Mouse (Mus musculus): ENCODE measurements around the gene Mkln1. TPM values are rescaled to one million over a fixed set of nuclear protein-coding genes. Genes with fewer than 3 reads are reported as not detected.

The Mkln1 gene
- total RNA-seq, 2 experiments from 2014 or later, result 109 to 112 TPM

GRCm38 (mm10) chr6:31496227-31496626, 97.7 kb downstream of the Mkln1 start:
- intact Hi-C loops (cut with DNase I; ENCODE audit: low total_unique reads), result no loop called here
- no peak for DNase-seq

GRCm38 (mm10) chr6:31499836-31500235, 101.3 kb downstream of the Mkln1 start:
- intact Hi-C loops (cut with DNase I; ENCODE audit: low total_unique reads), result no loop called here

DNA sequence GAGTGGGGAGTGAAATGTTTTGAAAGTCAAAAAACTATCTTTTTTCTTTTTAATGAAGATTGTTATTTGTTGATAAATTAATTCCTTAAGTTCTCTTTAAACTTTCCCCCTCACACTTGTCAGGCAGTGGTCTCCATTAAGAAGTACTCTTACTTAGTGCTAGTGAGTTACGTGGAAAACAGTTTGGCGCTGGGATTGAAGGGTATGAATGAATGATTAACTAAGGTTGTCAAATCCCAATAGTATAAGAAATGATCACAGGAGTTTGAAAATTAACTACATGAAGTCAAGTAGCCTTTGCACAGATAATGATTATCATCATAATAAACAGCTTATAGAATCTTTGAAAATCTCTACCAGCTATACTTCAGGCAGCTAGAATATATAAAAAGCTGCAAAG, 101.7 kb downstream of the Mkln1 start:
- intact Hi-C loops (cut with DNase I; ENCODE audit: low total_unique reads), result no loop called here
- DNase-seq, result no peak

More at GRCm38 (mm10) chr6:31499836-31500235, 101.3 kb downstream of the Mkln1 start:
- DNase-seq, result no peak

DNA sequence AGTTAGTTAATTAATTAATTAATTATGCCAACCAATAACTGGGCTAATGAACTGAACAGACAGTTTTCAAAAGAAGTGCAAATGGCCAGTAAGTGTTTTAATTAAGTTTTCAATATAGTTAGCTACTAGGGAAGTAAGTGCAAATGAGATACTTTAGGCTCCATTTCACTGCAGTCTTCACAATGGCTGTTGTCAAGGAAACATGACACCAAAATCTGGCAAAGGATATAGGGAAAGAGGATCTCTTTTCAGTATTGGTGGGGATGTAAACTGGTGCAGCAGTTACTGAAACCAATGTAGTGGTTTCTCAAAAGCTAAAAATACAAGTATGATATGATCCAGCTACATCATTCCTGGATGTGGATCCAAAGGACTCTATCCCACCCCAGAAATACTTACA, 102.2 kb downstream of the Mkln1 start:
- DNase-seq, result no peak
- intact Hi-C loops (cut with DNase I; ENCODE audit: low total_unique reads), result no loop called here

DNA sequence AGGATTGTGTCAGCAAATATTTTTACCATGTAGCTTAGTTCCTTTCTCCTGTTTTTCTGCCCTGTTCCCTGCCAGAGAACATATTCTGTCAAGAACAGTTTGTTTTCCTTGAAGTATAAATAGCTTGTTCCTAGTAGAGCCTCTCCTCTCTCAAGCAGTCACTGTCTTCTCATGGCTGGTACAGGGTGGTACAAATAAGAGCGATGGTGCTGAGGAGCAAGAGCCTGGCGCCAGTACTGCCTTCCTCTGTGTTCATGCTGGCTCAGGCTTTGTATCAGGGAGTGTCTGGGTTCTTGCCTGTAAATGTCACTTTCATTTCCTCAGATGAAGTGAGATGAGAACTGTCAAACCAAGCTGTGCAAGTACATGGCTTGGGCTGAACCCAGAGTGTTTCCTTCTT, 104.1 kb downstream of the Mkln1 start:
- intact Hi-C loops (cut with DNase I; ENCODE audit: low total_unique reads), result no loop called here
- DNase-seq, result no peak

- intact Hi-C loops (cut with DNase I; ENCODE audit: low total_unique reads), result no loop called here
- no peak for DNase-seq
These were observed 115.2 kb downstream of the Mkln1 start for GRCm38 (mm10) chr6:31513726-31514125.

DNA sequence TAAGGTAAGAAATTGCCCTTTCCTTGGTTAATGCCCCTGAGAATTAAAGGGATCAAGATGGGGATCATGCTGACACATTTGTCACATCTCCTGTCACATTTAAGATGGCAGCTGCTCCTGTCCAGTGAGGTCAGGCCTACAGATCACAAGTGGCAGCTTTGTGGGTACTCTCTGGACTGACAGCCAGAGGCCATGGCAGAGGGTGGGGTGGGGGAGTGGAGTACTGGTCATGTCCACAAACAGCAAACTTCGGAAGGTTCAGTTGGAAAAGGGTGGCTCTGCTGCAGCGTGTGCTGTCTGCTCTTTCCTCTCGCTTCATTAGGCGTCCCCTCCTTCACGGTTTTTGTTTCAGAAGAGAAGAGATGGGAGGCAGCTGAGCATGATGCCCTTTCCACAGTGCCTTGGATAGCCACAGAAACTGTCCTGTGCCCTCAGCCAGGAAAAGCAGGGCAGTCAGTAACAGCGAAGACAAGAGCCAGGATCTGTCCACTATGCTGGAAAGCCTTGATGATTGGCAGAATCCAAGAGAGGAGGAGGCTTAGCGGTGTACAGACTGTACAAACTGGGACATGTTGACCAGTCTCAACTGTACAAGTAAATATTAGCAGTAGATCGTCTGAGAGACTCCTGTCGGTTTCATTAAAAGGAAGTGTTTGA, 119.3 kb downstream of the Mkln1 start:
- no peak for DNase-seq
- intact Hi-C loops (cut with DNase I; ENCODE audit: low total_unique reads), result no loop called here

DNA sequence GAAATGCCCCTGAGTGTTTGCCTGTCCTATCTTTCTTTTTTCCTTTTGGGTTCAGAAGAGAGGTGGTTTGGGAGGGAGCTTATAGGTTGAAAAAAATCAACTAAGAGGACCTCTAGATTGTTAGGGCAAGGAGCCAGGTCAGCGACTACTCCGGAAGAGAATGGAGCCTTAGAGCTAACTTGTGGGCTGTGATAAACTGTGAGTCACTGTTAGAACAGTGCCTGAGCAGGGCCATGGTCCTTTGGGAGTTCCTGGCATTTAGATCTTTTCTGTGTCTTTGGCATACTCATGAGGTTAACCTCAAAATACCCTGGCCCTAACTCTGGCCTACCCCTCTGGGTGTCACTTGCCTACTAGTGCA, 119.8 kb downstream of the Mkln1 start:
- no peak for DNase-seq
- intact Hi-C loops (cut with DNase I; ENCODE audit: low total_unique reads), result no loop called here

GRCm38 (mm10) chr6:31519001-31519471, 120.5 kb downstream of the Mkln1 start:
- DNase-seq, result no peak

GRCm38 (mm10) chr6:31520486-31521215, 122.1 kb downstream of the Mkln1 start:
- no peak for DNase-seq
- intact Hi-C loops (cut with DNase I; ENCODE audit: low total_unique reads), result no loop called here

More at GRCm38 (mm10) chr6:31519001-31519471, 120.5 kb downstream of the Mkln1 start:
- intact Hi-C loops (cut with DNase I; ENCODE audit: low total_unique reads), result no loop called here

DNA sequence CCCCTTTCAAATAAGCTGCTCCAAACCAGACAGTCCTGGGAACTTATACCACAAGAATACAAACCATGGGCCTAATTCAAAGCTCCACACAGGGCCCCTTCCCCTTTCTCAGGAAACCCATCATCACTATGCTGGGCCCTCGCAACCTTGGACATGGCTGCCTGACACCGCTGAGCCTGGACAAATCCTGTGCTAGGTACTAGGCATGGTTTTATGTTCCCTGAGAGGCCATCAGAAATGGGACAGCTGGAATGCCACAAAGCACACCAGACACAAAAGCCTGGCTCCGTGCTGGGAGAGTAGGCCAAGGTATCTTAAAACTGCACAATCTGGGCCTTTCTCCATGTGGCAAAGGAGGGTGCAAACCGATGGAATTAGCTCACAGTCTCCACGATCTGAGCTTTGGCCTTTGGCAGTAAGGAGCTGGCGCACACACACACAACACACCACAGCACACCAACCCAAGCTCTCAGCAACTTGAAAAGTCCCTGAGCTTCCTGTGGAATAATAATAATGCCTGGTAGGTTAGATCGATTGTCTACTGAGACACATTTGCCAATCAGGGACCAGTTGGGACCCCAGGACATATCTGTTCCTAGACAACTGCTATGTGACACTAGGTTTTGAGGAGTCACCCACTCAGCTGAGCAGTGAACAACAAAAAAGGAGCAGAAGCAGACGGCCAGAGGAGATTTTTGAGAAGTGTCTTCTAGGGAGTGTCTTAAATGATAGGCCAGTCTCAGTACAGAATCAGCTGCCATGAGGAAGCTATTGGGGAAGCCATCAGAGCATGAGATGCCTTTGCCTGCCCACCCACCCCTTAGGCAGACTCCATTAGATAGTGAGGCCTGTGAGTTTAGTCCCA, 123.2 kb downstream of the Mkln1 start:
- intact Hi-C loops (cut with DNase I; ENCODE audit: low total_unique reads), result no loop called here
- no peak for DNase-seq

DNA sequence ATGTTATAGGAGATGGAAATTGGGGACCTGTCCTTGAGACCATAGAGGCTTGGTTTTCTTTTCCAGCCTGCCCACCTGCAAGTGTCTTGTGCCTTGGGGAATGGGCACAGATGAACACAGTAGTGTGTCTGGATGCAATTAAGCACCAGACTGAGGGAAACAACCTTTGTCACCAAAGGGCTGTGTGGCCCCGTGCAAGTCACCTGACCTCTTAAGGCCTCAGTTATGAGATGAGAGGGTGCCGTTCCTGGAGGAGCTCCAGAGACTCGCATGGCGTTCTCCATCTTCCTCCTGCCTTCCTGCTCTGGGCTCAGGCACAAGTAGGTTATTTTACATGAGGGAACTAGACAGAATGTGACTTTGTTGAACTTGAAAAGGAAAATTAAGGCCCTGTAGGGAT, 123.9 kb downstream of the Mkln1 start:
- DNase-seq, result no peak

GRCm38 (mm10) chr6:31523039-31523438, 124.5 kb downstream of the Mkln1 start:
- DNase-seq, result no peak

More for the DNA sequence above, 123.9 kb downstream of the Mkln1 start:
- intact Hi-C loops (cut with DNase I; ENCODE audit: low total_unique reads), result no loop called here

GRCm38 (mm10) chr6:31523657-31524056, 125.1 kb downstream of the Mkln1 start:
- intact Hi-C loops (cut with DNase I; ENCODE audit: low total_unique reads), result no loop called here
- no peak for DNase-seq

More at GRCm38 (mm10) chr6:31523039-31523438, 124.5 kb downstream of the Mkln1 start:
- intact Hi-C loops (cut with DNase I; ENCODE audit: low total_unique reads), result no loop called here

DNA sequence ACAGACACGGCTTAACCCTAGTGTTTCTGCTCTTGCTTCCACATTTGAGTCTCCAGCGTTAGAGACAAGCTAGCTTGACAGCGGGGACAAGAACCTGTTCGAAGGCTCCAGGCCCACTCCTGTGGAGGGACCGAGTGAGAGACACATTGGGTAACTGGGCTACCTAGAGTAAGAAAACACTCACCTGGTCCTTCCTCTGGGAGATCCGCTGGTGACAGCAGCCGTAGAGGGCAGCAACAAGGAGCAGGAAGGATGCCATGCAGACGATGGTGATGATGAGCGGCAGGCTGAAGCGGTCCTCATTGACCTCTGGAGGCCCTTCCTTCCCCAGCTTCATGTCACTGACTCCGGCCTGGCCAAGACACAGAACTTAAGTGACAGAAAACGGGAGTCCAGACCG, 125.6 kb downstream of the Mkln1 start:
- intact Hi-C loops (cut with DNase I; ENCODE audit: low total_unique reads), result no loop called here
- no peak for DNase-seq

- intact Hi-C loops (cut with DNase I; ENCODE audit: low total_unique reads), result no loop called here
- DNase-seq, result no peak
These were observed 126.1 kb downstream of the Mkln1 start for GRCm38 (mm10) chr6:31524647-31525046.

GRCm38 (mm10) chr6:31525231-31525900, 126.8 kb downstream of the Mkln1 start:
- DNase-seq, result peak; percentile 52
- intact Hi-C loops (cut with DNase I; ENCODE audit: low total_unique reads), result no loop called here

DNA sequence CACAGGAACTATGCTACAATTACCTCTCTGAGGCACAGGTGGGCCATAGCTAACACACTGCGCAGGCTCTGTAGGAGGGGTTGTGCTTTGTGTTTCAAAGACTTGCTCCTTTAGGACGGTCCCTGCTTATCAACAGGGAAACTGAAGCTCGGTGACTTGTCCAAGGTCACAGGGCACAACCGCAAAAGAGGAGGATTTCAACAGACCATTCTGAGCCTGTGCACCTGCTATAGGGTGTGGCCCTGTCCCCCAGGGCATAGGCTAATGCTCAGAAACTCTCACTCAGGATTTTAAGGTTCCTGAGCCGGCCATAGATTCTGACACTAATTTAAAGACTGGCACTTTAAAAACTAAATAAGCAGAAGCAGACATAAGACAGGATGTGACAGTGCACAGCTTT, 128.4 kb downstream of the Mkln1 start:
- DNase-seq, result no peak
- intact Hi-C loops (cut with DNase I; ENCODE audit: low total_unique reads), result no loop called here

DNA sequence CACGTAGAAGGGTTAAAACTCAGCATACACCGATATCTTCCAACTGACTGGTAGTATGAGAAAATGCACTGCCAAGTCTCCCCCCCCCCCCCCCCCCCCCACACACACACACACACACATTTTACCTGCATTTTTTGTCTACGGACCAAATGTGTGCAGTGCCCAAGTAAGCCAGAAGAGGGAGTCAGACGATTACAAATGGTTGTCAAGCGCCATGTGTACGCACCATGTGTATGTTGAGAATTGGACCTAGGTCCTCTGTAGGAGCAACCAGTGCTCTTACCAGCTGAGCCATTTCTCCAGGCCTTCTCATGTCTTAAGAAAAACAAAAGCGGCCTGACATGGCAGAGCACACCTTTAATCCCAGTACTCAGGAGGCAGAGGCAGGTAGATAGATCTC, 129.4 kb downstream of the Mkln1 start:
- intact Hi-C loops (cut with DNase I; ENCODE audit: low total_unique reads), result loop anchor here (2.0 kb wide), 1 partner anchor 111 kb away; no protein-coding TSS in a partner anchor
- DNase-seq, result no peak
